Mouse (Mus musculus) hindbrain, embryonic 15.5 days (tissue): ENCODE measurements around the gene Pgap1. TPM values are rescaled to one million over a fixed set of nuclear protein-coding genes. Genes with fewer than 3 reads are reported as not detected.
A peak's percentile ranks its signal among the peaks of the same experiment; 100 is the strongest.

ENCODE experiments used
- ATAC-seq: fragments of 200-750 bp; cut with Nextera tagmentation; 2 replicates; pipeline ENCODE4 v1.8.0; 2017; ENCODE audit warnings: low read depth, moderate number of reproducible peaks, moderate TSS enrichment; ENCODE audit not compliant: low FRiP score
- H3K27ac ChIP-seq: fragments of 300-500 bp; sonication (generic); replicated peaks from 2 replicates; pipeline ENCODE4 v1.5.1; 2015; ENCODE audit warnings: mild to moderate bottlenecking, inconsistent platforms
- H3K27me3 ChIP-seq: fragments of 300-500 bp; sonication (generic); 2 replicates; pipeline ENCODE4 v1.6.1; 2015; ENCODE audit warnings: control low read depth, inconsistent platforms
- H3K36me3 ChIP-seq: fragments of 300-500 bp; sonication (generic); 2 replicates; pipeline ENCODE4 v1.6.1; 2015; ENCODE audit warnings: control low read depth, inconsistent platforms
- H3K4me1 ChIP-seq: fragments of 300-500 bp; sonication (generic); replicated peaks from 2 replicates; pipeline ENCODE4 v1.6.1; 2015; ENCODE audit warnings: control low read depth, inconsistent platforms
- H3K4me2 ChIP-seq: fragments of 300-500 bp; sonication (generic); 2 replicates; pipeline ENCODE4 v1.6.1; 2015; ENCODE audit warnings: moderate library complexity, mild to moderate bottlenecking, inconsistent platforms
- H3K4me3 ChIP-seq: fragments of 300-500 bp; sonication (generic); 2 replicates; pipeline ENCODE4 v1.5.1; 2015; ENCODE audit warnings: mild to moderate bottlenecking, inconsistent platforms
- H3K9ac ChIP-seq: fragments of 300-500 bp; sonication (generic); 2 replicates; pipeline ENCODE4 v1.6.1; 2015; ENCODE audit warnings: inconsistent platforms
- H3K9me3 ChIP-seq: fragments of 300-500 bp; sonication (generic); 2 replicates; pipeline ENCODE4 v1.6.1; 2016; ENCODE audit warnings: control low read depth, inconsistent platforms
- WGBS: fragments of 180-500 bp; shearing (Covaris S2); methylation state at CpG from one replicate; pipeline ENCODE4 v1.1.7; 2015; 5-methylcytosine and 5-hydroxymethylcytosine counted together
- polyA plus RNA-seq: library from polyadenylated mRNA; unstranded; fragments of >200 nt; fragmentation: Nextera tagmentation; extraction: Ambion mirVana; gene quantifications from 2 replicates; pipeline ENCODE4 v1.2.1, GENCODE M21; 2015

Pgap1 gene
- 20.9 and 25.5 TPM in 2 replicates for polyA plus RNA-seq

DNA sequence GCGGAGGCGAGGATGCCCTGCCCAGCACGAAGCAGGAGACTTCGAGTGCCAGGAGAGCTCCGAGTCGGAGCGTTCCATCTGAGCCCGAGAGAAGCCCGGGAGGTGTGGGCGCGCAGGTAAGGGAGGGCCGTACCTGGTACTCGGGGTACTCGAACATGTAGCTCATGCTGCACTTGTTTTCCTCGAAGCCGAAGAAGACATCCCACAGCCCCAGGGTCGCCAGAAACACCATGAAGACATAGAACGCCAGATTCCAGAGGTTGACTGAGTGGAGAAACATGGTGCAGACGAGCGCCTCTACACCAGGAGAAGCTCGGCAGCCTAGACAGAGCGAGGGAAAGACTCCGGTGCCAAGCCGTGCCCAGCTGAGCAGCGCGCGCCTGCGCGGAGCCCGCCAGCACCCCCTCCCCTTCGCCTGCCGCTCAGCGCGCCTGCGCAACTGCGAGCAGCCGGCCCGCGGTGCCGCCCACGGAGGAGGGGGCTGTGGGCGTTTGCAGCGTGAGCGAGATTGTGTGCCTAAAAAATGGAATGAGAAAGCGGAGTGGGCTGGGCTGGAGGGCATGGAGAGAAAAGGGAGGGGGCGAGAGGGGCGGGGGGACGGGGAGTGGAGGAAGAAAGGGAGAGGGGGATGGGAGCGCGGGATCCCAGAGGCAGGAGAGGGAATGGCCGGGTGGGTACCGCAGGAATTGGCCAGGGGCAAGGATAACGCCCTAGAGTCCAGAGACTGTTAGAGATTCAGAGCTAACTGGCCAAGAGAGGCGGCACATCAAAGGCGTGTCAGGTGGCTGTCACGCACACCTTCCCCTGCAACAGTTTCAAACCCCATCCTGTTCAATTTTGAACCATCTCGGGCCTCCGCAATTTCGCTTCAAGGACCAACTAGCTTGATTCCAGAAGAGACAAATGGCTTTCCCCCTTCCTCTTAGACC is at the start of gene Pgap1:
TSS of gene Pgap1 (minus strand) at position 384 of the 929 bp plus-strand sequence.
- H3K36me3 ChIP-seq, result no peaks in the 10 kb centered on the region
- peak within 1 kb of the TSS; percentile 76 for H3K9ac ChIP-seq
- H3K9me3 ChIP-seq, result no peaks in the 10 kb centered on the region
- WGBS, result under 1% methylated on average over 50 of the region's 59 CpGs
- H3K27ac ChIP-seq, result peak within 1 kb of the TSS; percentile 94
- H3K27me3 ChIP-seq, result no peaks in the 10 kb centered on the region
- H3K4me1 ChIP-seq, result peaks cover 24% of the 10 kb centered on the region
- peak within 1 kb of the TSS; percentile 78 for H3K4me2 ChIP-seq
- peak within 1 kb of the TSS; percentile 65 for H3K4me3 ChIP-seq
- ATAC-seq, result peak; percentile 100

DNA sequence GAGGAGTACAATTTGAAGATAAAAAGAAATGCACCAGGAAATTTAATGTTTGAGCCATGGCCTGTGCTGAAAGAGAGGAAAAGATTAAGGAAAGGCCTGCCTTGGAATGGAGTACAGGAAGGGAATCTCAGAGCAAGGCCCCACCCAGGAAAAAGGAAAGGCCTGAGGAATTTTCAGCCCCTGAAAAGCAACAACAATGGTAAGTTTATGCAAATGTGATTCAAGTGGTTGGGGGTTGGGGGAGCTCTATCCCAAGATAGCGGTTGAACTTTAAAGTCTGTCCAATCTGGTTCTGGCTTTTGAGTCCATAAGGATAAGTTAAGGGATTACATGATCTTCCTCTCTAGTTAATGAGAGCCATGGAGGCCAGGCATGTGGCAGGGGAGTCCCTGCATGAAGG is 49.5 kb upstream of the Pgap1 start:
- H3K27ac ChIP-seq, result no peak overlapping the region
- no peak for ATAC-seq
- WGBS, result 71% methylated on average over 1 of the region's 1 CpGs

DNA sequence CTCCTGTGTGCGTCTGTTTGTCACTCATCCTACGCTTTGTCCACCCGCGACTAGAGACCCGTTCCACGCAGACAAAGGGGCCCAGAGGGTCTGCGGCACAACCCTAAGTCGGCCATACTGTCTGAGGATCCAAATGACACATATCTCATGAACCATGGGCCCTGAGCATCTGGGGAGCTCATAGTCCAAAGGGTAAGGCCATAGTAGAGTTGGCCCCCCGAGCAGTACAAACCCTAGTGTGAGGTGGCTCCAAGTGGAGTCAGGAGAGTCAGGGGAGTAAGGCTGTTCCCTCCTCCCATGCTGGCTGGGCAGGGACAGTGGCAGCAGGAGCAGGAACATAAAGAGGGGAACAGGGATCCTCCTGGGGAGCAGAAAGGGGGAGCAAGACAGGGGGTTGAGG is 44.2 kb upstream of the Pgap1 start:
- no peak overlapping the region for H3K4me2 ChIP-seq
- H3K4me1 ChIP-seq, result no peaks in the 10 kb centered on the region
- no peak overlapping the region for H3K4me3 ChIP-seq
- no peaks in the 10 kb centered on the region for H3K36me3 ChIP-seq
- 94% methylated on average over 9 of the region's 9 CpGs for WGBS
- no peak for ATAC-seq
- no peak overlapping the region for H3K9ac ChIP-seq
- H3K9me3 ChIP-seq, result no peaks in the 10 kb centered on the region
- no peak overlapping the region for H3K27ac ChIP-seq
- H3K27me3 ChIP-seq, result no peaks in the 10 kb centered on the region

More for the DNA sequence above, 49.5 kb upstream of the Pgap1 start:
- H3K27me3 ChIP-seq, result no peaks in the 10 kb centered on the region
- H3K36me3 ChIP-seq, result no peaks in the 10 kb centered on the region
- no peaks in the 10 kb centered on the region for H3K9me3 ChIP-seq
- no peaks in the 10 kb centered on the region for H3K4me1 ChIP-seq
- H3K4me3 ChIP-seq, result no peak overlapping the region
- H3K9ac ChIP-seq, result no peak overlapping the region
- no peak overlapping the region for H3K4me2 ChIP-seq

DNA sequence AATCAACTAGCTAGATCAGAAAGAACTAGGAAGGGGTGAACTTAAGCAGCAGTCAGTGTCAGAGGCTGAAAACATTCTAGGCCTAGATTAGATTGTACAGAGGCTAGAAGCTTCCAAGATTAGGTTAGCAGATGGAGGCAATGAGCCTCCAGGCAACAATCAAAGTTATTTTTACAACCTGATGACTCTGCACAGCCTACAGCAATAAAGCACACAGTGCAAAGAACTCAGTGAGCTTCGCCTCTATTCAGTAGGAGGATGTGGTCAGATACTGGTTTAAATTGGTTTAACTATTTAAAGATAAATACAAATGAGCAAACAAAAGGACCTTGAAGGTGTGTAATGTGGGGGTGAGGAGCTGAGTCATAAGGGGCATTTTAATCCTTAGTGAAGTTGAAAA is 42.8 kb upstream of the Pgap1 start:
- Histone ChIP-seq H3K36me3 (no peaks in the 10 kb centered on the region), H3K4me3 (no peak overlapping the region), H3K4me2 (no peak overlapping the region), H3K27me3 (no peaks in the 10 kb centered on the region), H3K9me3 (no peaks in the 10 kb centered on the region), H3K9ac (no peak overlapping the region), H3K4me1 (no peaks in the 10 kb centered on the region), H3K27ac (no peak overlapping the region)
- no peak for ATAC-seq
- 79% methylated on average over 1 of the region's 1 CpGs for WGBS

DNA sequence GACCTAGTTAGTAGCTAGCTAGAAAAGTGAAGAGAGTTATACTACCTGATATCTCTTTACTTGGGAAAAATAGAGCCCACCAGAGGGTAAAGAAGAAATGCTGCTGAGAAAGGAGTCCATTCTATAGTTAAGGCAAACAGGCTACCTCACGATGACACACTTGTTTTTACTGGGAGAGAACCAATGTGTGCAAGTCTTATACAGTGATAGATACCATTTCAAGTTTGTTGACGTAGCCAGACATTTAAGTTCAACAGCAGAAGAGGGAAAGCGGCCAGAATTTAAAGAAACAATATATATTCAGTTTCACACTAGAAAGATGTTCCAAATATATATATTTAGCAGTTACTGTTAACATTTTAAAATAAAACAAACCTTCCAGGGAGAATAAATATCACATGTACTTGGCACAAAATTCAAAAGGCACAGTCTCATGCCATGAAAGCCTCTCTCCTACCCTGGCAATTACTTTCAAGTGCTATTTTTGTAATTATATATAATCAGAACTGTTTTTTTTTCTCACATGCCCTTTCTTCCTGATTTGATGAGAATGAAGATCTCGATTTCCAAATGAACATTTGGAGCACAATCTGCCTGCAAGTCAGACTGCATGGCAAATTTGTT is 40.2 kb upstream of the Pgap1 start:
- H3K4me2 ChIP-seq, result no peak overlapping the region
- no peaks in the 10 kb centered on the region for H3K36me3 ChIP-seq
- no peaks in the 10 kb centered on the region for H3K27me3 ChIP-seq
- no peak overlapping the region for H3K4me3 ChIP-seq
- H3K27ac ChIP-seq, result no peak overlapping the region
- no peak for ATAC-seq
- no peaks in the 10 kb centered on the region for H3K4me1 ChIP-seq
- H3K9ac ChIP-seq, result no peak overlapping the region
- WGBS, result 82% methylated on average over 4 of the region's 4 CpGs
- H3K9me3 ChIP-seq, result no peaks in the 10 kb centered on the region

DNA sequence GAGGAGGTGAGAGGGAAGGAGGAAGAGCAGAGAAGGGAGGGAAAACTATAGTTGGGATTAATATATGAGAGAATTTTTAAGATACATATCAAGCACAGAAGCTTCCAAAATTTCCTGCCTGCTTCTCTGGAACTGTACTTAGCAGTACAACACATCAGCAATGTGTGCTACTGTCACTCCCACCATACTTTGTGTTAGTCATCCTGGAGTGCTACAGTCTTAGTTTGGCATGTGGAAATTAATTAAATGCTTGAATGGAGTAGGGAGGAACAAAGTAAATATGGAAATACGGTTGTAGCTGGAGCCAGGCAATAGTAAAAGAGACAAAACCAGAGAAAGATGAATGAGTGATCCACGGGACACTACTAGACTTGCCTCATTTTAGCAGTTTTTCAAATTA is 38.7 kb upstream of the Pgap1 start:
- Histone ChIP-seq H3K4me2 (no peak overlapping the region), H3K27ac (no peak overlapping the region), H3K27me3 (no peaks in the 10 kb centered on the region), H3K36me3 (no peaks in the 10 kb centered on the region), H3K9ac (no peak overlapping the region), H3K4me1 (no peaks in the 10 kb centered on the region), H3K9me3 (no peaks in the 10 kb centered on the region), H3K4me3 (no peak overlapping the region)
- 87% methylated on average over 2 of the region's 2 CpGs for WGBS
- ATAC-seq, result no peak

DNA sequence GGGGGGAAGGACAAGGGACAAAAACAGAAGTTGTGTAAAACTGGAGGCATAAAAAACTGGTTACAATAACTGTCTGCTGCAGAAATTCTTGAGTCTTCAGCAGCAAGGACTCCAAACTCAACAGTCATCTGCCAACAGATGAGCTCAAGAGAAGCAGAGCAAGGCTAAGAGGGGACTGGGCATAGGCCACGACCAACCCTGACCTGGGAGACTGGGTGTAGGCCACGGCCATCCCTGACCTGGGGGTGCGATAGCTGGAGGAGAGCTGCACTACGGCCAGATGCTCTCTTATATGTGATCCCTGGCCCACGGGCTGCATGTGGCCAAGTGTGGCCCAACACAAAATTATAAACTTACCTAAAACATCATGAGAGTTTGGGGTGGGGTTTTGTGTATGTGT is 29.6 kb upstream of the Pgap1 start:
- 92% methylated on average over 5 of the region's 5 CpGs for WGBS
- Histone ChIP-seq H3K4me1 (peaks cover 10% of the 10 kb centered on the region), H3K36me3 (no peaks in the 10 kb centered on the region), H3K4me3 (no peak overlapping the region), H3K27me3 (no peaks in the 10 kb centered on the region), H3K27ac (no peak overlapping the region), H3K4me2 (no peak overlapping the region), H3K9me3 (no peaks in the 10 kb centered on the region), H3K9ac (no peak overlapping the region)
- ATAC-seq, result no peak

DNA sequence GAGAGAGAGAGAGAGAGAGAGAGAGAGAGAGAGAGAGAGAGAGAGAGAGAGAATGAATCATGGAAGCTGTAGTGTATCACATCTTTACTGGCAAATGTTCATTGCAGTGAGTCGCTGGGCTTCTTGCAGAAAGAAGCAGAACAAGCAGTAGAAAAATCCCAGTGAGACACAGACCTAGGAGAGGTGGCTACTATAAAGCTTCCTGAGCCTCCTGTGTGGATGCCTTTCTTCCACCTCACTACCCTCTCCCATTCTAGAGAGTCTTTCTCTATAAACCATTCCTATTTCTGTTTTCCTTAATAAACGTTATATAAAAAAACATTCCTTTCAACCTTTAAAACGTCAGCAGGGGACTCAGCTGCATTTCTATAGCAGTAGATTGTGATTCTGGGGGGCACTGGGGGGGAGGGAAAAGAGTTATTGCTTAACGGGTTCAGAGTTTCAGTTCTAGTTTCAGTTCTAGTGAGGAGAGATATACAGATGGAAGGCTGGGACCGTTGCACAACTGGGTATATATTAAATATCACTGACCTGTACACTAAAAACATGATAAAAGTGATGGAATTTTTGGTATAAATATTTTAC is 28.6 kb upstream of the Pgap1 start:
- Histone ChIP-seq H3K4me1 (peaks cover 10% of the 10 kb centered on the region), H3K4me2 (no peak overlapping the region), H3K36me3 (no peaks in the 10 kb centered on the region), H3K27me3 (no peaks in the 10 kb centered on the region), H3K9me3 (no peaks in the 10 kb centered on the region), H3K27ac (no peak overlapping the region), H3K4me3 (no peak overlapping the region), H3K9ac (no peak overlapping the region)
- ATAC-seq, result no peak
- 42% methylated on average over 5 of the region's 5 CpGs for WGBS

DNA sequence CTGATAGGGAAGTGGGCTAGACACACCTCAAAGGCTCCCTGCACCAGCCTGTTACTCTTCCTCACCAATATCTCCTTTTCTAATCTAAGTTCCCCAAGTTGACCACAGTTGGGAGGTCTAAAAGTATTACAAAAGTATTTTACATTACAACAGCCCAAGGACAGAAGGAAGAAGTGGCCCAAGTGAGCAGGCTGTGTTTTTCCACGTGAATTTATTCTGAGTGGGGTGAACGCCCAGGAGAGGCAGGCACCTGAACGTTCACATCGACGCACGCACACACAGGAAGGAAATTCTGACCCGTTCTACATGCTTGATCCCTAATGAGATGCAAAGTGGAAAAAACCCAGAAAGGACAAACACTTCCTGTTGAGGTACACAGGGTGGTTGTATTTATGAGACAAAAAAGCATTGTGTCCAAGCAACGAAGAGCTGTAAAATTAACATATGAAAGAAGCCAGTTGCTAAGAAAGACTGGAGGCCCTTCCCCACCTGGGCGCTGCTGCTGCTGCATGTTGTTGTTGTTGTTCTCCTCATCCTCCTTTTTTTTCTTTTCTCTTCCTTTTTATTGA is 27.9 kb upstream of the Pgap1 start:
- Histone ChIP-seq H3K36me3 (no peaks in the 10 kb centered on the region), H3K9ac (no peak overlapping the region), H3K27ac (no peak overlapping the region), H3K27me3 (no peaks in the 10 kb centered on the region), H3K4me2 (no peak overlapping the region), H3K4me3 (no peak overlapping the region), H3K9me3 (no peaks in the 10 kb centered on the region), H3K4me1 (peaks cover 10% of the 10 kb centered on the region)
- ATAC-seq, result peak; percentile 59; the same call in 1 of the 2 replicates
- WGBS, result 8% methylated on average over 9 of the region's 9 CpGs

DNA sequence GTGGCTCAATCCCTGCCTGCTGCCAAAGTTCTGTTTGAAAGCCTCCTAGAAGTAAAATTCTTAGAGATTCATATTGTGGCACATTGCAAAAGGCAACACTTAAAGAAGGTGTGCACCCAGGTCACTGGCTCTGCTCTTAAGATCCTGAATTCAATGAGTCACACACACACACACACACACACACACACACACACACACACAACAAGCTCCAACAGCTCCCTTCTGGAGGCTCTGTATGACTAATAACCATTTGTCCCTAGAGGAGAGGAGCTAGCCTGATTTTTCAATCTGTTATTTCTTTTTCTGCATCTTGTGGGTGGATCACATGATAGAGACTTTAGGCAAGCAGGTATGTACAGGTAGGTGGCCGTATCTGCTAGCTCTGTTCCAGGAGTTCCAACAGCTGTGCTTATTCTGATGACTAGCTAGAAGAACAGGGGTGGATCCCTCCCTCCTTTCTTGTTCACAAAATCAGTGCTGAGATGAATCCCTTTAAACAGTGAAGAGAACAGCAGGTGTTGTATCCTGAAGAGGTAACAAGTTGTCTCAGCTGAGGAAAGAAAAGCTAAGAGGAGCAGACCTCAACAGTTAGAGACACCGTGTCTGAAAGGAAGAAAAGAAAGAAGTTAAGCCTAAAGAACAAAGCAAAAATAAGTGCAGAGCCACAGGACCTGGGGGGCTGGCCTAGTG is 27.2 kb upstream of the Pgap1 start:
- Histone ChIP-seq H3K4me2 (no peak overlapping the region), H3K9ac (no peak overlapping the region), H3K27me3 (no peaks in the 10 kb centered on the region), H3K27ac (no peak overlapping the region), H3K9me3 (no peaks in the 10 kb centered on the region), H3K4me3 (no peak overlapping the region), H3K36me3 (no peaks in the 10 kb centered on the region), H3K4me1 (peaks cover 10% of the 10 kb centered on the region)
- WGBS, result 58% methylated on average over 2 of the region's 2 CpGs
- no peak for ATAC-seq

DNA sequence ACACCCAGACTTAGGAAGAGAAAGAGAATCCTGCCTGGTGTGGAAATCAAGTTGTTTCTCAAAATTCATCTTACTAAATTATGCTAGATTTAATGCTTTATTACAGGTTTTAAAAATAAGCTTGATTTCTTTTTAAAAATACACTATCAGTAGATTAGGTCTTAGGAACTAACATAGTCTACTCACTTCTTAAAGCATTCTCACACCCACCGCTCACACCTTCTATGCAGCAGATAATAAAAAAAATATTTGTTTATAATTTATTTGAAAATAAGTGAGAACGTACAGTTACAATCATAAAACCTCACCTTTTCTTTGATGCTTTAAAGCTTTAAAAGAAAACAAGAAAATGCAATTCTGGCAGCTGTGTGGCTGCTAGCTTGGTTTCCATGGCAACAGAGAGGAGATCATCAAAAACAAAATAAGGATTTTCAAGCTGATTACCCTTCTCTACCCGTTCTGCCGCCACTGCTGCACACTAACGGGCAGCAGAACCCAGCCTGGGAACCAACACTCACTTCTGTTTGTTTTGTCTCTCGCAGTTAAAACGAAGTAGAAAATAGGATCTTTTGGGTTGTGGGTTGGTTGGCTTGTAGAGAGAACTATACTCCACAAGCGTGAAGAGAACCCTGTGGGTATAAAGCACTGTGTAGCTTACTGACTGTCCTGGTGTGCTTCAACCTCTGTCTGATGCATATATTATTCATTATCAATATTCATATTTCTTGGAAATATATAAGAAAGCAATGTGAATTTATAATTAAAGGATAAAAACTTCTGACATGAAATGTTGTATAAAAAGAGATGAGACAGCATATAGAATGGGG is 21.1 kb upstream of the Pgap1 start:
- peak overlapping the region; percentile 73 for H3K27ac ChIP-seq
- H3K9me3 ChIP-seq, result no peaks in the 10 kb centered on the region
- H3K36me3 ChIP-seq, result no peaks in the 10 kb centered on the region
- 28% methylated on average over 8 of the region's 8 CpGs for WGBS
- peak; percentile 85 for ATAC-seq
- H3K9ac ChIP-seq, result no peak overlapping the region
- peak overlapping the region; percentile 39 for H3K4me2 ChIP-seq
- H3K27me3 ChIP-seq, result no peaks in the 10 kb centered on the region
- H3K4me3 ChIP-seq, result no peak overlapping the region
- peaks cover 5% of the 10 kb centered on the region; the same call in 1 of the 2 replicates for H3K4me1 ChIP-seq
